Mouse (Mus musculus) forebrain, embryonic 14.5 days (tissue): ENCODE data around the gene Rad51b. TPM values are rescaled to one million over a fixed set of nuclear protein-coding genes. Genes with fewer than 3 reads are reported as not detected.

Source experiments
- ATAC-seq: fragments of 200-750 bp; cut with Nextera tagmentation; 2 replicates; pipeline ENCODE4 v1.8.0; 2017; ENCODE audit warnings: mild to moderate bottlenecking, moderate library complexity
- DNase-seq: peaks from one replicate; pipeline ENCODE4 v3.0.0-alpha.2; 2015; ENCODE audit warnings: low spot score
- H3K27ac ChIP-seq: fragments of 300-500 bp; sonication (generic); 2 replicates; pipeline ENCODE4 v1.5.1; 2014; ENCODE audit warnings: low read depth, mild to moderate bottlenecking, control low read depth, low read length, moderate library complexity
- H3K27me3 ChIP-seq: fragments of 300-500 bp; sonication (generic); replicated peaks from 2 replicates; pipeline ENCODE4 v1.6.1; 2014; ENCODE audit warnings: low read length, control low read depth, mixed read lengths; ENCODE audit not compliant: control insufficient read depth, insufficient read depth
- H3K36me3 ChIP-seq: fragments of 300-500 bp; sonication (generic); 2 replicates; pipeline ENCODE4 v1.6.1; 2014; ENCODE audit warnings: low read length, control low read depth; ENCODE audit not compliant: control insufficient read depth, insufficient read depth
- H3K4me1 ChIP-seq: fragments of 300-500 bp; sonication (generic); 2 replicates; pipeline ENCODE4 v1.6.1; 2014; ENCODE audit warnings: antibody characterized with exemption, low read length, control low read depth; ENCODE audit not compliant: control insufficient read depth, insufficient read depth
- H3K4me2 ChIP-seq: fragments of 300-500 bp; sonication (generic); 2 replicates; pipeline ENCODE4 v1.6.1; 2014; ENCODE audit warnings: mild to moderate bottlenecking, control low read depth, low read length
- H3K4me3 ChIP-seq: fragments of 300-500 bp; sonication (generic); 2 replicates; pipeline ENCODE4 v1.5.1; 2014; ENCODE audit warnings: low read depth, low read length, control low read depth
- H3K9ac ChIP-seq: fragments of 300-500 bp; sonication (generic); 2 replicates; pipeline ENCODE4 v1.6.1; 2014; ENCODE audit warnings: mild to moderate bottlenecking, low read length, control low read depth, moderate library complexity
- H3K9me3 ChIP-seq: fragments of 300-500 bp; sonication (generic); replicated peaks from 2 replicates; pipeline ENCODE4 v1.6.1; 2016; ENCODE audit warnings: low read length, control low read depth, mixed read lengths; ENCODE audit not compliant: control insufficient read depth
- WGBS: fragments of 180-500 bp; shearing (Covaris S2); extraction: QIAGEN DNeasy Blood & Tissue Kit; methylation state at CpG from one replicate; pipeline ENCODE4 v1.1.7; 2014; 5-methylcytosine and 5-hydroxymethylcytosine counted together
- polyA plus RNA-seq: library from polyadenylated mRNA; unstranded; fragments of >200 nt; fragmentation: Nextera tagmentation; extraction: Ambion mirVana; gene quantifications from 2 replicates; pipeline ENCODE4 v1.2.1, GENCODE M21; 2014

The Rad51b gene
- polyA plus RNA-seq, 1 experiment from 2014 or later: 3.5 TPM

- H3K4me1 ChIP-seq: peaks cover 12% of the 10 kb centered on the region; the same call in 1 of the 2 replicates
- 64% methylated on average over 3 of the region's 3 CpGs for WGBS
- no peaks in the 10 kb centered on the region for H3K27me3 ChIP-seq
- no peak overlapping the region for H3K4me2 ChIP-seq
- no peak overlapping the region for H3K9ac ChIP-seq
- H3K4me3 ChIP-seq: no peak overlapping the region
- H3K27ac ChIP-seq: peak overlapping the region; percentile 45; the same call in 1 of the 2 replicates
- no peaks in the 10 kb centered on the region for H3K36me3 ChIP-seq
- peak; percentile 88 for ATAC-seq
- DNase-seq: peak; percentile 90
- no peaks in the 10 kb centered on the region for H3K9me3 ChIP-seq
These were observed 206.8 kb downstream of the Rad51b start for GRCm38 (mm10) chr12:79503582-79504515.

GRCm38 (mm10) chr12:79504641-79505040 lies 207.6 kb downstream of the Rad51b start:
- DNase-seq (peak; percentile 70), ATAC-seq (peak; percentile 30)
- no peaks in the 10 kb centered on the region for H3K27me3 ChIP-seq
- WGBS: 12% methylated on average over 1 of the region's 1 CpGs
- H3K4me2 ChIP-seq: no peak overlapping the region
- H3K9me3 ChIP-seq: no peaks in the 10 kb centered on the region
- H3K27ac ChIP-seq: peak overlapping the region; percentile 45; the same call in 1 of the 2 replicates
- H3K9ac ChIP-seq: no peak overlapping the region
- H3K4me3 ChIP-seq: no peak overlapping the region
- H3K36me3 ChIP-seq: no peaks in the 10 kb centered on the region
- H3K4me1 ChIP-seq: peaks cover 12% of the 10 kb centered on the region; the same call in 1 of the 2 replicates

GRCm38 (mm10) chr12:79506421-79506820 lies 209.3 kb downstream of the Rad51b start:
- peak overlapping the region; percentile 34; the same call in 1 of the 2 replicates for H3K27ac ChIP-seq
- H3K27me3 ChIP-seq: no peaks in the 10 kb centered on the region
- H3K4me3 ChIP-seq: no peak overlapping the region
- DNase-seq: no peak
- H3K4me1 ChIP-seq: peaks cover 16% of the 10 kb centered on the region; the same call in 1 of the 2 replicates
- ATAC-seq: no peak
- no peak overlapping the region for H3K4me2 ChIP-seq
- no peaks in the 10 kb centered on the region for H3K9me3 ChIP-seq
- H3K9ac ChIP-seq: no peak overlapping the region
- WGBS: 74% methylated on average over 4 of the region's 4 CpGs
- no peaks in the 10 kb centered on the region for H3K36me3 ChIP-seq

GRCm38 (mm10) chr12:79507141-79507681 lies 210.1 kb downstream of the Rad51b start:
- peaks cover 16% of the 10 kb centered on the region; the same call in 1 of the 2 replicates for H3K4me1 ChIP-seq
- H3K9me3 ChIP-seq: no peaks in the 10 kb centered on the region
- ATAC-seq (peak; percentile 59), DNase-seq (peak; percentile 84)
- H3K36me3 ChIP-seq: no peaks in the 10 kb centered on the region
- no peak overlapping the region for H3K4me2 ChIP-seq
- H3K27me3 ChIP-seq: no peaks in the 10 kb centered on the region
- WGBS: 8% methylated on average over 8 of the region's 8 CpGs
- H3K4me3 ChIP-seq: no peak overlapping the region
- no peak overlapping the region for H3K9ac ChIP-seq
- peak overlapping the region; percentile 29; the same call in 1 of the 2 replicates for H3K27ac ChIP-seq

- Histone ChIP-seq H3K4me1 (peaks cover 7% of the 10 kb centered on the region; the same call in 1 of the 2 replicates), H3K27ac (peak overlapping the region; percentile 72), H3K4me2 (no peak overlapping the region), H3K27me3 (no peaks in the 10 kb centered on the region), H3K4me3 (no peak overlapping the region), H3K9me3 (no peaks in the 10 kb centered on the region), H3K9ac (no peak overlapping the region), H3K36me3 (no peaks in the 10 kb centered on the region)
- ATAC-seq (peak; percentile 79), DNase-seq (peak; percentile 91)
- 27% methylated on average over 11 of the region's 11 CpGs for WGBS
These were observed 214.5 kb downstream of the Rad51b start for GRCm38 (mm10) chr12:79511454-79512204.

GRCm38 (mm10) chr12:79512205-79512886 lies 215.3 kb downstream of the Rad51b start:
- H3K27me3 ChIP-seq: no peaks in the 10 kb centered on the region
- WGBS: 84% methylated on average over 10 of the region's 10 CpGs
- no peak overlapping the region for H3K9ac ChIP-seq
- no peak overlapping the region for H3K4me2 ChIP-seq
- H3K9me3 ChIP-seq: no peaks in the 10 kb centered on the region
- peak overlapping the region; percentile 72 for H3K27ac ChIP-seq
- H3K36me3 ChIP-seq: no peaks in the 10 kb centered on the region
- H3K4me1 ChIP-seq: peaks cover 4% of the 10 kb centered on the region; the same call in 1 of the 2 replicates
- ATAC-seq (no peak), DNase-seq (no peak)
- no peak overlapping the region for H3K4me3 ChIP-seq

GRCm38 (mm10) chr12:79512982-79513681 lies 216.1 kb downstream of the Rad51b start:
- no peak for DNase-seq
- H3K4me1 ChIP-seq: peaks cover 4% of the 10 kb centered on the region; the same call in 1 of the 2 replicates
- no peak overlapping the region for H3K4me3 ChIP-seq
- no peaks in the 10 kb centered on the region for H3K27me3 ChIP-seq
- H3K9ac ChIP-seq: no peak overlapping the region
- no peaks in the 10 kb centered on the region for H3K9me3 ChIP-seq
- no peak overlapping the region for H3K4me2 ChIP-seq
- WGBS: 92% methylated on average over 5 of the region's 5 CpGs
- no peak overlapping the region for H3K27ac ChIP-seq
- H3K36me3 ChIP-seq: no peaks in the 10 kb centered on the region
- no peak for ATAC-seq

GRCm38 (mm10) chr12:79514680-79515079 lies 217.6 kb downstream of the Rad51b start:
- no peak overlapping the region for H3K9ac ChIP-seq
- peaks cover 4% of the 10 kb centered on the region; the same call in 1 of the 2 replicates for H3K4me1 ChIP-seq
- H3K4me3 ChIP-seq: no peak overlapping the region
- no peak overlapping the region for H3K4me2 ChIP-seq
- no peaks in the 10 kb centered on the region for H3K9me3 ChIP-seq
- H3K27ac ChIP-seq: no peak overlapping the region
- DNase-seq (no peak), ATAC-seq (no peak)
- H3K27me3 ChIP-seq: no peaks in the 10 kb centered on the region
- no peaks in the 10 kb centered on the region for H3K36me3 ChIP-seq
- 94% methylated on average over 3 of the region's 3 CpGs for WGBS
